Mouse (Mus musculus): ENCODE data around the gene Ranbp3l.

- no peak for TF ChIP-seq CTCF (IDR thresholded peaks at IDR 0.05; ENCODE audit: low read depth)
- TF ChIP-seq EP300 (optimal IDR thresholded peaks at IDR 0.05) = no peak
Observed at GRCm38 (mm10) chr15:9075608-9076200, 108.0 kb downstream of the Ranbp3l start.
